Mouse (Mus musculus): ENCODE data around the gene Ctdspl2.

DNA sequence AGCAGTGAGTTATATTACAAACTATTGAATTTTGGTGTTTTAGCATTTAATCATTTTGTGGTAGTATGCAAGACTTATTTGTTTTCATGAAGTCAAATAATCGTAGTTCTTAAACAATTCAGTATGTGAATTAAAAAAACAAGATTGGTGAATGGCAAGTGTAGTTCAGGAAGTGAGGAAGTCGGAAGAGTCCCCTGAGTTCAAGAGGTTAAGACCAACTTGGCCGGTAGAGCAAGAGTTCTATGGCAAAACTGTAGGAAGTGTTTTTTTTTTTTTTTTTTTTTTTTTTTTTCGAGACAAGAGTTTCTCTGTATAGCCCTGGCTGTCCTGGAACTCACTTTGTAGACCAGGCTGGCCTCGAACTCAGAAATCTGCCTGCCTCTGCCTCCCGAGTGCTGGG lies 76.2 kb downstream of the Ctdspl2 start:
- TF ChIP-seq CTCF (conservative IDR thresholded peaks at IDR 0.05; ENCODE audit: insufficient read depth, insufficient read length, low read depth, low read length) (no peak), POLR2A (IDR thresholded peaks at IDR 0.05; ENCODE audit: low read depth, low read length) (no peak)

Data from kidney, adult 2 months (tissue).